Mouse (Mus musculus) hematopoietic multipotent progenitor cell, adult 10-12 weeks (in vitro differentiated cells): ENCODE data around the gene Tesmin. TPM values are rescaled to one million over a fixed set of nuclear protein-coding genes. Genes with fewer than 3 reads are reported as not detected.

Experiments used
- polyA plus RNA-seq: library from polyadenylated mRNA; stranded (reverse); fragments of >175 nt; gene quantifications from 2 replicates; pipeline ENCODE4 v1.2.3, GENCODE M21; 2012; ENCODE audit warnings: low replicate concordance

Tesmin gene
- polyA plus RNA-seq, result 0.61 and 1.4 TPM in 2 replicates

GRCm38 (mm10) chr19:3388629-3389057, at the start of gene Tesmin:
Gene Tesmin, plus strand, starts transcription at chr19:3388857.

GRCm38 (mm10) chr19:3414268-3414733, 25.6 kb downstream of the Tesmin start, which contains the start of gene Gal:
Gene Gal, minus strand, starts transcription at chr19:3414544.

Other genes with a start within 250 kb of the Tesmin start
- gene Mrpl21, start 106.0 kb upstream of the Tesmin start, polyA plus RNA-seq, result 2.6 and 35.0 TPM in 2 replicates
- 6.3 and 10.7 TPM in 2 replicates for gene Ighmbp2, start 105.8 kb upstream of the Tesmin start, polyA plus RNA-seq
- gene Cpt1a, start 66.5 kb upstream of the Tesmin start, polyA plus RNA-seq, result 18.9 and 36.5 TPM in 2 replicates
- gene Gal, start 25.7 kb downstream of the Tesmin start, polyA plus RNA-seq, result 0.48 TPM in 1 of 2 replicates, not detected in the other
- 17.7 and 86.1 TPM in 2 replicates for gene Ppp6r3, start 186.9 kb downstream of the Tesmin start, polyA plus RNA-seq